Mouse (Mus musculus) E14TG2a.4 (cell line): ENCODE data around the gene Gcm2.

Experiments
- H3K27me3 ChIP-seq: 2 replicates; pipeline ENCODE4 v1.6.1; 2014; ENCODE audit warnings: low read length, control low read depth; ENCODE audit not compliant: insufficient read depth
- H3K36me3 ChIP-seq: 2 replicates; pipeline ENCODE4 v1.6.1; 2014; ENCODE audit warnings: low read length, control low read depth; ENCODE audit not compliant: insufficient read depth
- H3K4me1 ChIP-seq: replicated peaks from 2 replicates; pipeline ENCODE4 v1.6.1; 2014; ENCODE audit warnings: low read depth, low read length, control low read depth
- H3K4me3 ChIP-seq: replicated peaks from 2 replicates; pipeline ENCODE4 v1.5.1; 2014; ENCODE audit warnings: mild to moderate bottlenecking, low read length
- H3K9me3 ChIP-seq: 2 replicates; pipeline ENCODE4 v1.6.1; 2014; ENCODE audit warnings: low read length, control low read depth
- CTCF ChIP-seq: conservative IDR thresholded peaks from 2 replicates; pipeline ENCODE4 v1.5.1; 2014; ENCODE audit warnings: low read length
- NANOG ChIP-seq: IDR thresholded peaks from 2 replicates; pipeline ENCODE4 v1.6.1; 2014; ENCODE audit warnings: borderline replicate concordance, low read length, mixed read lengths
- POU5F1 ChIP-seq: IDR thresholded peaks from 2 replicates; pipeline ENCODE4 v1.6.1; 2014; ENCODE audit warnings: low read length, borderline replicate concordance

Gcm2 gene

DNA sequence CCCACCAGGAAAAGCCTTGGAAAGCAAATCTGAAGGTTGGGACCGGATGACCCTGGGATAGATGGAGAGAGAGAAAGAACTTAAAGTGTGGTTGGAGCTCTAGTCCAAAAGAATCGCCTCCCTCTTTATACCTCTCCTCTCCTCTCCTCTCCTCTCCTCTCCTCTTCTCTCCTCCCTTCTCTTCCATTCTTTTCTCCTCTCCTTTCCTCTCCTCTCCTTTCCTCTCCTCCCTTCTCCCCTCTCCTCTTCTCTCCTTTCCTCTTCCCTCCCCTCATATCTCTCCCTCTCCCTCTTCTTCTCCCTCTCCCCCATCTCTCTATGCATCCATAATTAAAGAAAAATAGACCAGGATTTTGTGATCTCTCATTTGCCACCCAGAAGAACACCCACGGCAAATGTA is at the start of gene Gcm2:
Gene Gcm2 (minus strand): TSS at position 101 of the 400 bp plus-strand sequence.
- no peak within 1 kb of the TSS for H3K4me3 ChIP-seq
- H3K27me3 ChIP-seq, result peaks cover 38% of the 10 kb centered on the region
- TF ChIP-seq NANOG (no peak), CTCF (no peak), POU5F1 (no peak)
- no peaks in the 10 kb centered on the region for H3K36me3 ChIP-seq
- H3K4me1 ChIP-seq, result peaks cover 11% of the 10 kb centered on the region
- H3K9me3 ChIP-seq, result no peaks in the 10 kb centered on the region

DNA sequence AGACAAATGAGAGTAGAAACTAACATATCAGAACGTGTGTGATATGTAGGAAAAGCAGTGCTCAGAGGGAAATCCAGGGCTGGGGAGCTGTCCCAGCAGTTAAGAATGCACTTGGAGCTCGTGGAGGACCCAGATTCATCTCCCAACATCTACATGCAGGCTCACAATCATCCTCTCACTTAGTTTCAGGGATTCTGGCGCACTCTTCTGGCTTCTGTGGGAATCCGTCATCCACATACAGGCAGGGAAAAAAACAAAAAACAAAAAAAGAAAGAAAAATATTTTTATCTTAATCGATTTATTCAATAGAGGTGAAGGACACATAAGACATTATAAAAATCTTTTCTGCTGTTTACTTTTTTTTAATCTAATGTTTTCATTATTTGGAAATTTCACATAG is 47.6 kb upstream of the Gcm2 start:
- no peak for TF ChIP-seq POU5F1
- peak; percentile 12; the same call in 1 of the 2 replicates for TF ChIP-seq CTCF
- Histone ChIP-seq H3K9me3 (no peaks in the 10 kb centered on the region), H3K4me1 (peaks cover 9% of the 10 kb centered on the region), H3K4me3 (no peak overlapping the region), H3K27me3 (no peaks in the 10 kb centered on the region), H3K36me3 (no peaks in the 10 kb centered on the region)

DNA sequence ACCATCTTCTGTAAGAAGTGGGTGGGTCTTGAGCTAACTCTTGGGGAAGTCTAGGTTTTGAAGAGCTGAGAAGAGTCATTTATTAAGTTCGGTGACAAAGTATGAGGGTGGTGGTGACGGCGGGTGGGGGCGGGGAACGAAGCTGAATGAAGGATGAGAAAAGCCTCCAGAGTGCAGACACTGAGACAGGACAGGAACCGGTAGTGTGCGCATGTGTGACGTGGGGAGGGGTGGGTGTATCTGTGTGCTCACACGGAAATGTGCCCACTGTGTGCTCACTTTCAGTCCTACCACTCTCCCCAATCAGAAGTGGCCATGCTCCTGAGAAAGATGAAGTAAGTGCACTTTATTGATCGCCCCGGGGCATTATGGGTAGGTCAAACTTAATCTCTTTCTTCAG is 42.3 kb upstream of the Gcm2 start:
- H3K36me3 ChIP-seq, result no peaks in the 10 kb centered on the region
- no peak for TF ChIP-seq CTCF
- no peak for TF ChIP-seq NANOG
- TF ChIP-seq POU5F1, result no peak
- H3K4me3 ChIP-seq, result peak overlapping the region; percentile 52
- H3K27me3 ChIP-seq, result no peaks in the 10 kb centered on the region
- H3K4me1 ChIP-seq, result peaks cover 45% of the 10 kb centered on the region
- no peaks in the 10 kb centered on the region for H3K9me3 ChIP-seq

DNA sequence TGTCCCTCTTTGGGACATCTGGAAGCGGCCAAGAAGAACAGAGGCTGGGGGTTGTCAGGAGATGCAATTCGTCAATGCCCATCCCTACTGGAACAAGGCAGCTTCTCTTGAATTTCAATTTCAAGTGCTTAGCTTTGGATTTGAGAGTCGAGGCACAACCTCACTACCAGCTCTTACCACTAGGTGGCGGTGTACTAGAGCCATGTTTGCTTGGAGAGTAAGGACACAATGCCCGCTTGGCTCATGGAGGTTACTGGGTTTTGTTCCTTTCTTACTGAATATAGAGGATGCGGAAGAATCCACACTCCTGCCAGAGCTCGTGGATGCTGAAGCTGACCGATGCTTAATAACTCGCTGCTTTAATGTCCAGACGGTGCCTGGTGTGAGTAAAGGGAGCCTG is 35.4 kb upstream of the Gcm2 start:
- Histone ChIP-seq H3K4me1 (peaks cover 41% of the 10 kb centered on the region), H3K4me3 (peak overlapping the region; percentile 21; the same call in 1 of the 2 replicates), H3K9me3 (no peaks in the 10 kb centered on the region), H3K36me3 (no peaks in the 10 kb centered on the region), H3K27me3 (no peaks in the 10 kb centered on the region)
- TF ChIP-seq NANOG, result no peak
- no peak for TF ChIP-seq POU5F1
- peak; percentile 96 for TF ChIP-seq CTCF

DNA sequence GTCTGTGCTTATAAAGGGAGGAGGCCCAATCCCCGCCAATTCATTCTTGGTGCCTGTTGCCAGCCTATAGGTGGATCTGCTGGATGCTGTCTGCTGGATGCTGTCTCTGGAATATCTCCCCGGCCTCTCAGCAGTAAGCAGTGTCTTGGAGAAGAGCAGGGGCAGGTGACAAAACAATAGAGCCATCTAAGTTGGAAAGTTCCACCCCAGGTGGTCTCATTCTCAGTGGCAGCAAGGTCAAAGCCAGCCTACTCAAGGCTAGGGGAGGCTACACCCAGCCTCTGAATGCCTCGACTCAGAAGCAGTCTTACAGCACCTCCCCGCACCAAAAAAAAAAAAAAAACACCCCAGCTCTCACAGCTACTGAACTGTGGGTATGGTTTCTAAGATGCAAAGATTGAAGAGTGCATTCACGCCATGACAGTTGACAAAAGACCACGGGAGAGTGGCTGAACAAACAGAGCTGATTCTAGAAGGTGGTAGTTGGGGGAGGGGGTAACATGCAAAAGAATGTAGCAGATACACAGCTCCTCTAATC is 34.7 kb upstream of the Gcm2 start:
- no peak for TF ChIP-seq POU5F1
- TF ChIP-seq NANOG, result peak; percentile 95
- no peaks in the 10 kb centered on the region for H3K36me3 ChIP-seq

DNA sequence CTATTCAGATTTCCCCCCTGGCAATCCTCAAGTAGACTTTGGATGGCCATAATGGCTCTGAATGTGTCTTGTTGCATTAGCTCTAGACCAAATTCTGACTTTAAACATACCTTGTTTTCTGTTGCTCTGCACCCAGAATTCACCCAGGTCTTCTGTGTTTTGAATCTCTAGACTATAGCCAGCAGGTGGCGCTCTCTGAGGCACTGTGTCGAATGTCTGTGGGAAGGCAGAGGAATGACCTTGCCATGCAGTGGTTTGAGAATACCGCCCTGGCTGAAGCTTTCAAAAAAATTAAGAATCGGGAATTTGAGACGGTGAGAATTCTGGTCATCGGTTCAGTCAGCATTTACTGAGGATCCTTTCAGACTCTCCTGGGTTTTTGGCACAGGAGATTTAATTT is 24.1 kb upstream of the Gcm2 start:
- TF ChIP-seq POU5F1, result no peak
- peak; percentile 76 for TF ChIP-seq CTCF
- peaks cover 7% of the 10 kb centered on the region; the same call in 1 of the 2 replicates for H3K27me3 ChIP-seq
- no peaks in the 10 kb centered on the region for H3K36me3 ChIP-seq
- no peak overlapping the region for H3K4me3 ChIP-seq
- no peaks in the 10 kb centered on the region for H3K9me3 ChIP-seq
- H3K4me1 ChIP-seq, result peaks cover 15% of the 10 kb centered on the region

More for the DNA sequence above, 34.7 kb upstream of the Gcm2 start:
- peak overlapping the region; percentile 21; the same call in 1 of the 2 replicates for H3K4me3 ChIP-seq
- peaks cover 33% of the 10 kb centered on the region for H3K4me1 ChIP-seq
- no peaks in the 10 kb centered on the region for H3K9me3 ChIP-seq
- H3K27me3 ChIP-seq, result no peaks in the 10 kb centered on the region

DNA sequence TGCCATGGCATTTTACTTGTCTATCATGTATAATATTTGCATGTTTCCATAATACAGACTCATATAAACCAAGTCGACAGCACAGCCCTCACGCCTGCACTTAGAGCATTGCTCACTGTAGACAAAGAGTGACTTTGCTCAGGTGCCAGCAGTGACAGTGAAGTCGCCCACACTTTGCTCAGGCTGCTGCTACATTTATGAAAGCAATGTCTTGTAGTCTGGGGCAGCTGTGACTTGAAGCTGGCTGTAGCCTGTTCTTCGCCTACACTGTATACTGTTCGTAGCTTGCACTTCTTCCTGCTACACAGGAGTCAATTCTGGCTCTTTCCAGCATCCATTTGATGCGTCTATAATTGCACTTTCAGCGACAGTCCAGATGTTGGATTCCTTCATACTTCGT is 18.2 kb upstream of the Gcm2 start:
- Histone ChIP-seq H3K9me3 (no peaks in the 10 kb centered on the region), H3K27me3 (no peaks in the 10 kb centered on the region; the same call in 1 of the 2 replicates), H3K4me1 (peaks cover 12% of the 10 kb centered on the region), H3K4me3 (no peak overlapping the region), H3K36me3 (no peaks in the 10 kb centered on the region)
- TF ChIP-seq CTCF, result no peak
- TF ChIP-seq NANOG, result no peak
- no peak for TF ChIP-seq POU5F1

DNA sequence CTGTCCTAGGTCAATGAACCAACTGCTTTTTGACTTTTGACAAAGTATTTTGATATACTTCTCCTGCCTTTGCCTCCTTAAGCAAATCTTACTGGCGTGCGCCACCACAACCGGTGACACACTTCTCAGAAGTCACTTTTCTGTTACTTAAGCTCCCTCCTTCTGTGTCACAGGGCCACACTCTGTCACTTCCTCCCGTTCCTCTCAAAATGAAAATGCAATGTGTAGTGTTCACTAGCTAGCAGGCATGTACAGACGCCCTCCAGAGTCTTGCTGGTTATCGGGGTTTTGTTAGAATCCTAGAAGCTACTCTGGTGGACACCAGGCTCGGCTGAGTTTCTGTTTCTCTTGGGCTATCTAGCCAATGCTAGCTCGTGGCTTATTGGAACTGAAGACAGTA is 17.5 kb upstream of the Gcm2 start:
- no peak for TF ChIP-seq NANOG
- no peak for TF ChIP-seq CTCF
- no peak for TF ChIP-seq POU5F1
- Histone ChIP-seq H3K9me3 (no peaks in the 10 kb centered on the region), H3K4me1 (peaks cover 12% of the 10 kb centered on the region), H3K4me3 (no peak overlapping the region), H3K36me3 (no peaks in the 10 kb centered on the region), H3K27me3 (no peaks in the 10 kb centered on the region; the same call in 1 of the 2 replicates)

DNA sequence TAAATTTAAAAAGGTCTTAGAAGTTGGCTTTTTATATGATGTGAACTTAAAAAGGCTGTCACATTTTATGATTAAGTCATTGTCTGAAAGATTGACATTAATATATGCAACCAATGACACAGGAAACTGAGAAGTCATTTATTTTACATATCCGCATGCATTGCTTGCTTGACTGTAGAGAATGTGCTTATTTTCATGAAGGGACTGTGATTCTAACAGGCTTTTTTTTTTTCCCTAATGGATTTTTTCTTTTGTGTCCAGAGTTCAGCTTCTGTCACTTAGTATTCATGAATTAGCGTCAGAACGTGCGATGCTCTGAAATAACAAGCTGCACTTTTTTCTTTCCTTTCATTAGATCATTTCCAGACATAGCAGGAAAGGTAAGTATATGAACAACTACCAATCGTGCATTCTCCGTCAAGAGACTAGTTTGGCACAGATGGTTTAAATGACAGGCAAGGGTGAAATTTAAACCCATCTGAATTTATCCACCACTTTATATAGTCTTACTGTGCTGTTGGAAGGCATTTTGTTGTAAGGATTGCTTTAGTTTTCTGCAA is 12.9 kb upstream of the Gcm2 start:
- no peak overlapping the region for H3K4me3 ChIP-seq
- H3K27me3 ChIP-seq, result no peaks in the 10 kb centered on the region; the same call in 1 of the 2 replicates
- H3K4me1 ChIP-seq, result no peaks in the 10 kb centered on the region
- TF ChIP-seq NANOG (no peak), POU5F1 (no peak), CTCF (no peak)
- no peaks in the 10 kb centered on the region for H3K36me3 ChIP-seq
- no peaks in the 10 kb centered on the region for H3K9me3 ChIP-seq
